Mouse (Mus musculus): ENCODE data around the gene Adh7. TPM values are rescaled to one million over a fixed set of nuclear protein-coding genes. Genes with fewer than 3 reads are reported as not detected.

The Adh7 gene
- polyA plus RNA-seq, 1 experiment from 2014 or later, result 0.50 TPM

DNA sequence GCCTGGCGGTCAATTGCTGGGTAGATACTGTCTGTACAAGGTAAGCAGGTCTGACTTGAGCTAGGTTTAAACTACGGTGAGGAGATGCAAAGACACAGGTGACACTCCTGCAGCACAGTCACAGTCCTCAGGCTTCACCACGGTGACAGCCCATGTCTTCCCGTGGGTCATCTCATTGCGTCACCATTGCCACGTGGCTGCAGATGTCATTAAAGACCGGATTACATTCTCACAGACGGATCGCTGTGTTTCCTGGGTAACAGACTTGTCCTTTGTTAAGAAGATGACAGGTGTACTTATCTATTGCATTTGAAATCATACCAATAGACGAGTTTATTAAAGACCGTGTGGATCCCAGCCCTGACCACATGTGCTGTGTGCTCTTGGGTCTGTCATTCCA lies 3.6 kb downstream of the Adh7 start:
- 84% methylated on average over 11 of the region's 11 CpGs for WGBS
- Histone ChIP-seq H3K36me3 (ENCODE audit: control insufficient read depth, insufficient read depth, low read length) (no peaks in the 10 kb centered on the region), H3K27ac (ENCODE audit: low read length) (no peak overlapping the region), H3K4me3 (ENCODE audit: low read length) (no peak overlapping the region), H3K27me3 (ENCODE audit: control insufficient read depth, insufficient read depth, low read depth, low read length) (no peaks in the 10 kb centered on the region), H3K9ac (ENCODE audit: low read length) (no peak overlapping the region), H3K9me3 (ENCODE audit: control insufficient read depth, low read length) (no peaks in the 10 kb centered on the region), H3K4me1 (replicated peaks; ENCODE audit: control insufficient read depth, insufficient read depth, low read length) (no peaks in the 10 kb centered on the region), H3K4me2 (ENCODE audit: low read depth, low read length) (no peak overlapping the region)
- ATAC-seq (ENCODE audit: low read depth), result no peak

- no peaks in the 10 kb centered on the region for H3K9me3 ChIP-seq (ENCODE audit: control insufficient read depth, low read length)
These were observed 5.0 kb downstream of the Adh7 start for GRCm38 (mm10) chr3:138222511-138222910.

DNA sequence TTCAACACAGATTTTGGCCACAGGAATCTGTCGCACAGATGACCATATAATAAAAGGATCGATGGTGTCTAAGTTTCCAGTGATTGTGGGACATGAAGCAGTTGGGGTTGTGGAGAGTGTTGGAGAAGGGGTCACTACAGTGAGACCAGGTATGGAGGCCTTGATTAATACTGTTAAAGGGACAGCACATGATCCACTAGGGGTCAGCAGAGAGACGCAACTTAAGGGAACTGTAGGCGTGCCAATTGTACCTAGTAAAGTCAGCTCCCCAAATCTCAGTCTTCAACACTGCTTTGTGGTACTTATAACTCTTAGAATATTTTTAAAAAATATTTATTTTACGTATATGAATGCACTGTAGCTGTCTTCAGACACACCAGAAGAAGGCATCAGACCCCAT lies 5.4 kb downstream of the Adh7 start:
- Histone ChIP-seq H3K36me3 (ENCODE audit: control insufficient read depth, insufficient read depth, low read length) (no peaks in the 10 kb centered on the region), H3K9ac (ENCODE audit: low read length) (no peak overlapping the region), H3K4me3 (ENCODE audit: low read length) (no peak overlapping the region), H3K27me3 (ENCODE audit: control insufficient read depth, insufficient read depth, low read depth, low read length) (no peaks in the 10 kb centered on the region), H3K27ac (ENCODE audit: low read length) (no peak overlapping the region), H3K4me2 (ENCODE audit: low read depth, low read length) (no peak overlapping the region), H3K4me1 (replicated peaks; ENCODE audit: control insufficient read depth, insufficient read depth, low read length) (no peaks in the 10 kb centered on the region), H3K9me3 (ENCODE audit: control insufficient read depth, low read length) (no peaks in the 10 kb centered on the region)
- peak; percentile 69 for ATAC-seq (ENCODE audit: low read depth)
- 53% methylated on average over 5 of the region's 5 CpGs for WGBS

More at GRCm38 (mm10) chr3:138222511-138222910, 5.0 kb downstream of the Adh7 start:
- H3K4me2 ChIP-seq (ENCODE audit: low read depth, low read length), result no peak overlapping the region
- ATAC-seq (ENCODE audit: low read depth), result no peak
- WGBS, result 62% methylated on average over 4 of the region's 4 CpGs
- no peaks in the 10 kb centered on the region for H3K4me1 ChIP-seq (replicated peaks; ENCODE audit: control insufficient read depth, insufficient read depth, low read length)
- no peak overlapping the region for H3K9ac ChIP-seq (ENCODE audit: low read length)
- H3K4me3 ChIP-seq (ENCODE audit: low read length), result no peak overlapping the region
- no peaks in the 10 kb centered on the region for H3K36me3 ChIP-seq (ENCODE audit: control insufficient read depth, insufficient read depth, low read length)
- H3K27me3 ChIP-seq (ENCODE audit: control insufficient read depth, insufficient read depth, low read depth, low read length), result no peaks in the 10 kb centered on the region
- H3K27ac ChIP-seq (ENCODE audit: low read length), result no peak overlapping the region

GRCm38 (mm10) chr3:138224363-138224954 lies 6.9 kb downstream of the Adh7 start:
- no peak overlapping the region for H3K4me3 ChIP-seq (ENCODE audit: low read length)
- WGBS, result 80% methylated on average over 13 of the region's 13 CpGs
- H3K36me3 ChIP-seq (ENCODE audit: control insufficient read depth, insufficient read depth, low read length), result no peaks in the 10 kb centered on the region
- no peaks in the 10 kb centered on the region for H3K27me3 ChIP-seq (ENCODE audit: control insufficient read depth, insufficient read depth, low read depth, low read length)
- H3K9me3 ChIP-seq (ENCODE audit: control insufficient read depth, low read length), result no peaks in the 10 kb centered on the region
- no peaks in the 10 kb centered on the region for H3K4me1 ChIP-seq (replicated peaks; ENCODE audit: control insufficient read depth, insufficient read depth, low read length)
- H3K9ac ChIP-seq (ENCODE audit: low read length), result no peak overlapping the region
- H3K27ac ChIP-seq (ENCODE audit: low read length), result no peak overlapping the region
- ATAC-seq (ENCODE audit: low read depth), result no peak
- no peak overlapping the region for H3K4me2 ChIP-seq (ENCODE audit: low read depth, low read length)

DNA sequence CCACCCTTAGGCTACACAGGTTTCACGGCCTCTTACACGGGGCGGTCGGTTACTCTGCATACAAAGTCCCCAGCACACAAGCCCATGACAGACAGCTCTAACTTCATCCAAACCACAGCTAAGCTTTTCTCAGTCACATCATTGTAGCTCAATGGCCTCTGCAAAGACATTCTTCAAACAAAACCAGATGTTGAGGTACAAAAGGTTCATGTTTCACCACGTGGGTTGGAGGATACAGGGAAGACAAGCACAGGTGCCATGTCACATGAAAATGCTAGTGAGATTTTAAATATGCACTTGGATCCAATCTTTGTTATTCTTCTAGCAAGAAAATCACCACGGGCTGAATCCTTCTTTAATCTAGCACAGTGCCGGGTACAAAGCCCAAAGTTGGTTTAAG lies 7.8 kb downstream of the Adh7 start:
- H3K36me3 ChIP-seq (ENCODE audit: control insufficient read depth, insufficient read depth, low read length), result no peaks in the 10 kb centered on the region
- H3K4me3 ChIP-seq (ENCODE audit: low read length), result no peak overlapping the region
- H3K4me2 ChIP-seq (ENCODE audit: low read depth, low read length), result no peak overlapping the region
- no peak overlapping the region for H3K27ac ChIP-seq (ENCODE audit: low read length)
- WGBS, result 77% methylated on average over 7 of the region's 7 CpGs
- H3K9ac ChIP-seq (ENCODE audit: low read length), result no peak overlapping the region
- H3K4me1 ChIP-seq (replicated peaks; ENCODE audit: control insufficient read depth, insufficient read depth, low read length), result no peaks in the 10 kb centered on the region
- no peaks in the 10 kb centered on the region for H3K27me3 ChIP-seq (ENCODE audit: control insufficient read depth, insufficient read depth, low read depth, low read length)
- no peak for ATAC-seq (ENCODE audit: low read depth)
- no peaks in the 10 kb centered on the region for H3K9me3 ChIP-seq (ENCODE audit: control insufficient read depth, low read length)

DNA sequence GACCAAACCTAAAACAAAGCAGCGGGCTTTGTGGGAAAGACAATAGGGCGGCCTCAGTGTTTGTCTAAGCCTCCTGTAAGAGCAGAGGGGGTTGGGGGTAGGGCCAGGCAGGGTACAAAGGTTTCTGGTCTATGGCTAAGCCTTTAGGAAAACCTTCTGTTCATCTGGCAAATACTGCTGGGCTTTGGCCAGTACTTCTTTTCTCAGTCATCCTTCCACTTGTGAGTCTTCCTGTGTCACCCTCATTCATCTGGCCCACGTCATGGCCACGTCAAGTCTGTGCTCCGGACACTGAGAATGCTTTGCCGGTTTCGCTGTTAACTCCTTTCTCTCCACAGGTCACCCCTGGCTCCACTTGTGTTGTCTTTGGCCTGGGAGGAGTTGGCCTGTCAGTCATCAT lies 8.3 kb downstream of the Adh7 start:
- peak; percentile 53 for ATAC-seq (ENCODE audit: low read depth)
- H3K27me3 ChIP-seq (ENCODE audit: control insufficient read depth, insufficient read depth, low read depth, low read length), result no peaks in the 10 kb centered on the region

GRCm38 (mm10) chr3:138226476-138226875 lies 8.9 kb downstream of the Adh7 start:
- Histone ChIP-seq H3K4me3 (ENCODE audit: low read length) (no peak overlapping the region), H3K4me1 (replicated peaks; ENCODE audit: control insufficient read depth, insufficient read depth, low read length) (no peaks in the 10 kb centered on the region), H3K9me3 (ENCODE audit: control insufficient read depth, low read length) (no peaks in the 10 kb centered on the region), H3K36me3 (ENCODE audit: control insufficient read depth, insufficient read depth, low read length) (no peaks in the 10 kb centered on the region), H3K4me2 (ENCODE audit: low read depth, low read length) (no peak overlapping the region), H3K27ac (ENCODE audit: low read length) (no peak overlapping the region), H3K27me3 (ENCODE audit: control insufficient read depth, insufficient read depth, low read depth, low read length) (no peaks in the 10 kb centered on the region), H3K9ac (ENCODE audit: low read length) (no peak overlapping the region)
- no peak for ATAC-seq (ENCODE audit: low read depth)
- WGBS, result 92% methylated on average over 6 of the region's 6 CpGs

More for the DNA sequence above, 8.3 kb downstream of the Adh7 start:
- Histone ChIP-seq H3K4me1 (replicated peaks; ENCODE audit: control insufficient read depth, insufficient read depth, low read length) (no peaks in the 10 kb centered on the region), H3K9ac (ENCODE audit: low read length) (no peak overlapping the region), H3K27ac (ENCODE audit: low read length) (no peak overlapping the region), H3K9me3 (ENCODE audit: control insufficient read depth, low read length) (no peaks in the 10 kb centered on the region), H3K4me2 (ENCODE audit: low read depth, low read length) (no peak overlapping the region), H3K36me3 (ENCODE audit: control insufficient read depth, insufficient read depth, low read length) (no peaks in the 10 kb centered on the region), H3K4me3 (ENCODE audit: low read length) (no peak overlapping the region)
- 40% methylated on average over 7 of the region's 7 CpGs for WGBS

GRCm38 (mm10) chr3:138227082-138227481 lies 9.5 kb downstream of the Adh7 start:
- 92% methylated on average over 2 of the region's 2 CpGs for WGBS
- no peak for ATAC-seq (ENCODE audit: low read depth)

DNA sequence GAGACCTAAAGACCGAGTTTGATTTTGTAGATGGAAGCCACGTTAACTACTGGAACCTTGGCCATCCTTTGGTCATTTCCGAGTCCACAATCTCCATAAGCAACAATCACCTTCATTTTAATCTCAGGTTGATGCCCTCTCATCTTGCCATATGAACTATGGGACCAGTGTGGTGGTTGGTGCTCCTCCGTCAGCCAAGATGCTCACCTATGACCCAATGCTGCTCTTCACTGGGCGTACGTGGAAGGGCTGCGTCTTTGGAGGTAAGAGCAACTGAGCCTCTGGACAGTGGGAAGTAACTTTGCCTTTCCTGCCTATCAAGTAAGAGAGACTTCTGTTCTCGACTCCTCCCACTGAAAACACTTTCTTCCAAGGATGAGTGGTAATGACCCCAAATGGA lies 10.2 kb downstream of the Adh7 start:
- 93% methylated on average over 8 of the region's 8 CpGs for WGBS
- no peaks in the 10 kb centered on the region for H3K4me1 ChIP-seq (replicated peaks; ENCODE audit: control insufficient read depth, insufficient read depth, low read length)
- H3K9ac ChIP-seq (ENCODE audit: low read length), result no peak overlapping the region
- H3K27me3 ChIP-seq (ENCODE audit: control insufficient read depth, insufficient read depth, low read depth, low read length), result no peaks in the 10 kb centered on the region
- H3K36me3 ChIP-seq (ENCODE audit: control insufficient read depth, insufficient read depth, low read length), result no peaks in the 10 kb centered on the region
- H3K4me2 ChIP-seq (ENCODE audit: low read depth, low read length), result no peak overlapping the region
- ATAC-seq (ENCODE audit: low read depth), result no peak
- H3K4me3 ChIP-seq (ENCODE audit: low read length), result no peak overlapping the region
- H3K9me3 ChIP-seq (ENCODE audit: control insufficient read depth, low read length), result no peaks in the 10 kb centered on the region
- H3K27ac ChIP-seq (ENCODE audit: low read length), result no peak overlapping the region

More at GRCm38 (mm10) chr3:138227082-138227481, 9.5 kb downstream of the Adh7 start:
- Histone ChIP-seq H3K4me2 (ENCODE audit: low read depth, low read length) (no peak overlapping the region), H3K4me3 (ENCODE audit: low read length) (no peak overlapping the region), H3K27me3 (ENCODE audit: control insufficient read depth, insufficient read depth, low read depth, low read length) (no peaks in the 10 kb centered on the region), H3K4me1 (replicated peaks; ENCODE audit: control insufficient read depth, insufficient read depth, low read length) (no peaks in the 10 kb centered on the region), H3K36me3 (ENCODE audit: control insufficient read depth, insufficient read depth, low read length) (no peaks in the 10 kb centered on the region), H3K27ac (ENCODE audit: low read length) (no peak overlapping the region), H3K9me3 (ENCODE audit: control insufficient read depth, low read length) (no peaks in the 10 kb centered on the region), H3K9ac (ENCODE audit: low read length) (no peak overlapping the region)

DNA sequence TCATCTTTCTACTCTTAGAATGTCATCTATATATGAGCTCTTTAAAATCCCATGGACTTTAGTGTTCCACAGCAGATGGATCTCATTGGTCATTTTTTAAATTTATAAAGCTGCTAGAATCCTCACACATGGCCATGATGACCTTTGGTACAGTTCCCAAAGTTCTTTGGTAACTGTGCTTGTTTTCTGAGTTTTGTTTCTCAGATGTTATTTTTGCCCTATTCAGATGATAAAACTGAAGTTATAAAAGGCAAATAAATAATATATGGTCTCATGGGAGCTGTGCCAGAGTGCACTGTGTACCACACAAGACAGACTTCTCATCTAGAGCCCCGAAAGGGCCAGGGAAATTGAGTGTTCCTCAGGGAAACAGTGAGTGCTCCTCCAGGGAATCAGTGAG lies 11.9 kb downstream of the Adh7 start:
- Histone ChIP-seq H3K9ac (ENCODE audit: low read length) (no peak overlapping the region), H3K9me3 (ENCODE audit: control insufficient read depth, low read length) (no peaks in the 10 kb centered on the region), H3K36me3 (ENCODE audit: control insufficient read depth, insufficient read depth, low read length) (no peaks in the 10 kb centered on the region), H3K27me3 (ENCODE audit: control insufficient read depth, insufficient read depth, low read depth, low read length) (no peaks in the 10 kb centered on the region), H3K27ac (ENCODE audit: low read length) (no peak overlapping the region), H3K4me1 (replicated peaks; ENCODE audit: control insufficient read depth, insufficient read depth, low read length) (no peaks in the 10 kb centered on the region), H3K4me3 (ENCODE audit: low read length) (no peak overlapping the region), H3K4me2 (ENCODE audit: low read depth, low read length) (no peak overlapping the region)
- 84% methylated on average over 1 of the region's 1 CpGs for WGBS
- no peak for ATAC-seq (ENCODE audit: low read depth)

Data from lung, embryonic 16.5 days (tissue).